Mouse (Mus musculus): ENCODE data around the gene Dzip3. TPM values are rescaled to one million over a fixed set of nuclear protein-coding genes. Genes with fewer than 3 reads are reported as not detected.

The Dzip3 gene
- polyA plus RNA-seq (2015; fragmentation: Nextera tagmentation; extraction: Ambion mirVana), result 37.3 and 38.8 TPM in 2 replicates

DNA sequence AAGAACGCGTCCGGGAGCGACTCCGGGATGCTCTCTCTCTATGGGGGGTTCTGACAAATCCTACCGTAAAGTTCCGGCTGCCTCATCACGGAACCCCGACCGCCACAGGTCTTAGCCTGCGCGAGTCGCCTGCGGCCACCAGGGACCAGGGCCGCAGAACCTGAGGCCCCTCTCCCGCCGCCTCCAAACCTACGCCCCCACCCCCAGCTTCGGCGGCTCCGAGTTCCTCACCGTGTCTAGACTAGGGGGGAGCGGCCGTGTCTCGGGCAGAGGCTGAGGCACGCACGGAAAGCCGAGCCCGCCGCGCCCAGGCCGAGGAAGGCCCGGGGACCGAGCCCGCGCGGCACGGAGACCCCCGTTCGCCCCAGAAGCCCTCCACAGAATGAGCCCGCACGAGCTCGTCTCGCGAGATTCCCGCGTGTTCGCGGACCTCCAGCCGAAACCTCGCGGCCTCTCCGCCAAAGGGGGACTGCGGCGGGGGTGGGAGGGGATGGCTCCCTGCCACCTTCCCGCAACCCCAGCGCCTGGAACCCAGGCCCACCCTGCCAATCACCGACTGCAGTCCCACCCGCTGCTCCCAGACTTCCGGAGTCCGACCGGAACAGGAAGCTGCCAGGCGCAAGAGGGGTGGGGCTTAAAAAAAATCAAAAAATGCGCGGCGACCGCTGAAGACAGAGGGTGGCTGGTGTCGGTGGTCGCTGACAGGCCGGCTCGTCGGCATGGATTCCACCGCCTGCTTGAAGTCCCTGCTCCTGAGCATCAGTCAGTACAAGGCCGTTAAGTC is at the start of gene Dzip3, which contains the start of gene Cip2a:
TSS of gene Dzip3 (minus strand) at position 607 of the 784 bp plus-strand sequence.
TSS of gene Cip2a (plus strand) at position 627 of the 784 bp plus-strand sequence.
- H3K27ac ChIP-seq, result peak within 1 kb of the TSS; percentile 96
- peak; percentile 99 for ATAC-seq (ENCODE audit: insufficient number of reproducible peaks, insufficient read depth, low FRiP score, low TSS enrichment, low read depth)
- WGBS, result under 1% methylated on average over 68 of the region's 74 CpGs
- H3K4me1 ChIP-seq, result peaks cover 20% of the 10 kb centered on the region
- H3K4me3 ChIP-seq, result peak within 1 kb of the TSS; percentile 87
- H3K36me3 ChIP-seq, result peaks cover 3% of the 10 kb centered on the region
- no peaks in the 10 kb centered on the region for H3K9me3 ChIP-seq
- H3K9ac ChIP-seq, result peak within 1 kb of the TSS; percentile 99
- H3K4me2 ChIP-seq, result peak within 1 kb of the TSS; percentile 79
- no peaks in the 10 kb centered on the region for H3K27me3 ChIP-seq

DNA sequence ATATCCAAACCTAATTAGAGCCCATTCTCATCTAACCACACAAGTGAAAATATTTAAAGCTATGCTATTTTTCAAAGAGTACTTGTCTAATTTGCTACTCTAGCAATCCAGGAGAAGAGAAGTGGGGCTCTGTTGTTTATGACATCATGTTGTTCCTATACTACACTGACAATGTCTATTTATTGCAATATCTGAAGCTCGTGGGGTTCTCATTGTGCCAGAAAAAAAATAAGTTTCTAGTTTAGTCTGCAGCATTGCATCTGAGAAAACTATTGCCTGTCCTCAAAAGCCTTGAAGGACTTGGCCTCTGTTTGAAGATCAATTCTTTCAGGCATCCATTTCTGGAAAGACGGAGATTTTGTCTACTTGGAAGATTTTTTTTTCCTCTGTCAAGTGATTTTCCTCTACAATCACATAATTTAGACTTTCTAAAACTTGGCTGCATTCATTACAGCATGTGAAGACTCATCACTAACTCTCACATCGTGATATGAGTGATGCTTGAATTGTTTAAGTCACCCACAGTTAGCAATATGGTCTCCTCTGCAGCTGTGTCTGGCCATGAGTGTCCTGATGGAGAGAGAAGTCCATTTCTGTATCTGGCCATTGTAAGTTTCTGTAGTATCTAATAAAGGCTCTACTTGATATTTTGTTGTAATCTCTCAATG is 46.7 kb upstream of the Dzip3 start:
- H3K9ac ChIP-seq, result no peak overlapping the region
- H3K27ac ChIP-seq, result no peak overlapping the region
- H3K4me3 ChIP-seq, result no peak overlapping the region
- no peaks in the 10 kb centered on the region for H3K9me3 ChIP-seq
- H3K4me2 ChIP-seq, result no peak overlapping the region
- no peaks in the 10 kb centered on the region for H3K36me3 ChIP-seq
- WGBS, result 83% methylated on average over 3 of the region's 3 CpGs
- H3K27me3 ChIP-seq, result no peaks in the 10 kb centered on the region
- no peaks in the 10 kb centered on the region for H3K4me1 ChIP-seq
- ATAC-seq (ENCODE audit: insufficient number of reproducible peaks, insufficient read depth, low FRiP score, low TSS enrichment, low read depth), result no peak

DNA sequence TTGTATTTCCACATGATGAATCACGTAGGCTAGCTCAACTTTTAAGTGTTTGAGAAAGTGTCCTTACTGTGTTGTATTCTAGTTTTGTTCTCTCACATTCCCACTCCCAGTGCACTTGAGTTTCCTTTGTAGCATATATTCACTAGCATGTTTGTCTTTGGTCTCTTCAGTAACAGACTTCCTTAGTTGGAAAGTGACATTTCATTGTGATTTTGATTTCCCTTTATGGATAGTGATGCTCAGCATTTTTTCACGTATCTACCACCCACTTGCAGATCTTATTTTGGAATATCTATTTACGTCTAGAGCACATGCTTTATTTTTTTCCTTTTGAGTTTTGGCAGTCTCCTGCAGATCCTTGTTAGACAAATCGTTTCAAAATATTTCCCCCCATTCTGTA is 43.8 kb upstream of the Dzip3 start:
- Histone ChIP-seq H3K27me3 (no peaks in the 10 kb centered on the region), H3K4me1 (no peaks in the 10 kb centered on the region), H3K4me3 (no peak overlapping the region), H3K4me2 (no peak overlapping the region), H3K36me3 (no peaks in the 10 kb centered on the region), H3K27ac (no peak overlapping the region), H3K9me3 (no peaks in the 10 kb centered on the region), H3K9ac (no peak overlapping the region)
- no peak for ATAC-seq (ENCODE audit: insufficient number of reproducible peaks, insufficient read depth, low FRiP score, low TSS enrichment, low read depth)
- 77% methylated on average over 4 of the region's 4 CpGs for WGBS

DNA sequence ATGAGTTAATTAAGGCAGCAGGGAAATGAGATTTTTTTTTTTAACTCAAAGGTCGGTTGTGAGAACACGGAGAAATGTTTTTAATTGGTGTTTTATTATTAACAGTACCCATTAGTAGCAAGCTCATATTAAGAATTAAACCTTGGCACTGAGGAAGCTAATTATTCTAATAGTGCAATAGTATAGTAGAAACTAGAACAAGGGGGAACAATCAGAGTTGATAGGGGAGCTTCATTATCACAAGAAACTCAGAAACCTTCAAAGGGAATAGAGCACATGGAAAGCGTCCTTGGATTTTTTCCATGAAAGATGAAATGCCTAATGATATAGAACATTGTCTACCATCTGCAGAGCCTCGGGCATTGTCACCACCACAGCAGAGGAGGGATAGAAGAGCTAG is 41.9 kb upstream of the Dzip3 start:
- no peaks in the 10 kb centered on the region for H3K9me3 ChIP-seq
- H3K4me3 ChIP-seq, result no peak overlapping the region
- no peak for ATAC-seq (ENCODE audit: insufficient number of reproducible peaks, insufficient read depth, low FRiP score, low TSS enrichment, low read depth)
- no peak overlapping the region for H3K27ac ChIP-seq
- H3K4me2 ChIP-seq, result no peak overlapping the region
- no peaks in the 10 kb centered on the region for H3K27me3 ChIP-seq
- no peak overlapping the region for H3K9ac ChIP-seq
- WGBS, result 74% methylated on average over 4 of the region's 4 CpGs
- no peaks in the 10 kb centered on the region for H3K36me3 ChIP-seq
- H3K4me1 ChIP-seq, result no peaks in the 10 kb centered on the region

DNA sequence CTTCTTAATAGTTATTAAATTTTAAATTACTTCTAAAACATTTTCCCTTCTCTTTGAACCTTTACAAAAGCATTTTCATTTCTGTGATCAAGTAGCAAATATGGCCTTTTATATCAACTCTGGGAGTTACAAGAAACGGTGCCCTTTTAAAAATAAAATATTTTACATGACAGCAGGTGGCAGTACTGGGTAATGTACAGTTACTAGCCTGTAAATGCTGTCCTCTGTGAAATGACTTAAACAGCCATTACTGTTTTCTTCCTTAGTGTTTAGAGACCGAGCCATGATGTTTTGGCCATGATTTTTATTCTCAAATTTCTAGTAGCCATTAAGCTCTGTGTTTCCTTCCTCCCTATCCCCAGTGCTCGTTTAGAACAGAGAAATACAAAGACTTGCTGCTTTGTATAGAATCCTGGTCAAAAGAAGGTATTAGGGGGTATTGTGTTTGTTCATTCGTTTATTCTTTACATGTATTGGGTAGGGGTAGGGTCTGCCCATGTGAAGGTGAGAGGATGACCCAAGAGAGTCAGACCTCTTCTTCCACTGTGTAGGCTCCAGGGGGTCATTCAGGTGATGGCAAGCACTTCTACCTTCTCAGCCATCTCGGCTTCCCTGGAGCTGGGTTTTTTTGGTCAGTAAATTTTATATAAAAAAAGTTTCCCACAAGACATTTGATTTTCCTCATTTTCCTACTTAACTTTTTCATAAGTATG is 22.8 kb upstream of the Dzip3 start:
- Histone ChIP-seq H3K9me3 (no peaks in the 10 kb centered on the region), H3K36me3 (peaks cover 26% of the 10 kb centered on the region), H3K9ac (no peak overlapping the region), H3K4me3 (no peak overlapping the region), H3K4me1 (no peaks in the 10 kb centered on the region), H3K27ac (no peak overlapping the region), H3K4me2 (no peak overlapping the region), H3K27me3 (no peaks in the 10 kb centered on the region)
- 76% methylated on average over 5 of the region's 5 CpGs for WGBS
- ATAC-seq (ENCODE audit: insufficient number of reproducible peaks, insufficient read depth, low FRiP score, low TSS enrichment, low read depth), result no peak

DNA sequence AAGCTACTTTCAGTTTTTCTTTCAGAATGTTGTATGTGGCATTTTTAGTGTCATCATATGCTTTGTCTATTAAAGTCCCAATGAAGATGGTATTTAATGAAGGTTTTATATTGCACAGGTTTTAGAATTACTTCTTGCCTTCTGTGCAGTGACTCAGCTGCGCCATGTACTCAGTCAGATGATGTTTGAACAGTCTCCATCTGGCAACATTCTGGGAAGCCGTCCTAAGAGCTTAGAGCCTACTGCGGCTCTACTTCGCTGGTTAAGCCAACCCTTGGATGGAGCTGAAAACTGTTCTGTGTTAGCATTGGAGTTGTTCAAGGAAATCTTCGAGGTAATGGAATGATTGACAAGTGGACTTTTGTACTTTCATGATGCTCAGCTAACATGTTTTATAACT is 10.2 kb upstream of the Dzip3 start:
- Histone ChIP-seq H3K27me3 (no peaks in the 10 kb centered on the region), H3K4me1 (no peaks in the 10 kb centered on the region), H3K27ac (no peak overlapping the region), H3K9me3 (no peaks in the 10 kb centered on the region), H3K4me3 (no peak overlapping the region), H3K4me2 (no peak overlapping the region), H3K9ac (no peak overlapping the region), H3K36me3 (peaks cover 49% of the 10 kb centered on the region)
- no peak for ATAC-seq (ENCODE audit: insufficient number of reproducible peaks, insufficient read depth, low FRiP score, low TSS enrichment, low read depth)
- WGBS, result 93% methylated on average over 5 of the region's 5 CpGs

DNA sequence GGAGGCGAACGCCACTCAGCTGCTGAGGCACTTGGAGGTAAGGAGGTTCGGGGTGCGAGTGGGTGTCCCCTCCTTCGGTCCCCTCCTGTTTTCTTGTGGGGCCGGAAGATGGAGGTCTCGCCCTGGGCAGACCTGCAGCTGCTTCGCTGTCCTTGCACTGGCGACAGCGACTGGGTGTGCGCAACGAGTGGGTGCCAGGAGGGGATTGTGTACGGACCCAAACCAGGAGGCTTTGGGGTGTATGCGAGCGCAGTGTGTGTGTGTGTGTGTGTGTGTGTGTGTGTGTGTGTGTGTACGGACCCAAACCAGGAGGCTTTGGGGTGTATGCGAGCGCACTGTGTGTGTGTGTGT is 353 bp upstream of the Dzip3 start:
- no peak for ATAC-seq (ENCODE audit: insufficient number of reproducible peaks, insufficient read depth, low FRiP score, low TSS enrichment, low read depth)
- under 1% methylated on average over 18 of the region's 18 CpGs for WGBS
- peaks cover 20% of the 10 kb centered on the region for H3K4me1 ChIP-seq
- H3K9me3 ChIP-seq, result no peaks in the 10 kb centered on the region
- H3K9ac ChIP-seq, result peak overlapping the region; percentile 99
- no peaks in the 10 kb centered on the region for H3K27me3 ChIP-seq
- peak overlapping the region; percentile 55; the same call in 1 of the 2 replicates for H3K27ac ChIP-seq
- H3K4me2 ChIP-seq, result peak overlapping the region; percentile 79
- H3K36me3 ChIP-seq, result peaks cover 6% of the 10 kb centered on the region
- peak overlapping the region; percentile 87 for H3K4me3 ChIP-seq

DNA sequence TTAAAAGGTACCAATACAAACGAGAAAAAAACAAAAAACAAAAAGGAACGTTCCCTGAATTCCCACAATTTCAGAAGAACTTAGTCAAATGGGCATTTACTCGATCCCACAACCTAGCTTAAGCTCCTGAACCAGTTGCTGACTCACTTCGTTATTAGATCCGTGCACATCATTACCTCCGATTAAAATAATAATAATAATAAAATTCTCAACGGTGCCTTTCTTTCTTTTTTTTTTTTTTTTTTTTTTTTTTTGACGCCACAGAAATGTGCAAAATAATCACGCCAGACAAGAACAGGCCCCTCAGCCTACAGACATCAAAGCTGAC is 770 bp downstream of the Dzip3 start:
- H3K27ac ChIP-seq, result peak overlapping the region; percentile 96
- 3% methylated on average over 9 of the region's 9 CpGs for WGBS
- ATAC-seq (ENCODE audit: insufficient number of reproducible peaks, insufficient read depth, low FRiP score, low TSS enrichment, low read depth), result no peak

DNA sequence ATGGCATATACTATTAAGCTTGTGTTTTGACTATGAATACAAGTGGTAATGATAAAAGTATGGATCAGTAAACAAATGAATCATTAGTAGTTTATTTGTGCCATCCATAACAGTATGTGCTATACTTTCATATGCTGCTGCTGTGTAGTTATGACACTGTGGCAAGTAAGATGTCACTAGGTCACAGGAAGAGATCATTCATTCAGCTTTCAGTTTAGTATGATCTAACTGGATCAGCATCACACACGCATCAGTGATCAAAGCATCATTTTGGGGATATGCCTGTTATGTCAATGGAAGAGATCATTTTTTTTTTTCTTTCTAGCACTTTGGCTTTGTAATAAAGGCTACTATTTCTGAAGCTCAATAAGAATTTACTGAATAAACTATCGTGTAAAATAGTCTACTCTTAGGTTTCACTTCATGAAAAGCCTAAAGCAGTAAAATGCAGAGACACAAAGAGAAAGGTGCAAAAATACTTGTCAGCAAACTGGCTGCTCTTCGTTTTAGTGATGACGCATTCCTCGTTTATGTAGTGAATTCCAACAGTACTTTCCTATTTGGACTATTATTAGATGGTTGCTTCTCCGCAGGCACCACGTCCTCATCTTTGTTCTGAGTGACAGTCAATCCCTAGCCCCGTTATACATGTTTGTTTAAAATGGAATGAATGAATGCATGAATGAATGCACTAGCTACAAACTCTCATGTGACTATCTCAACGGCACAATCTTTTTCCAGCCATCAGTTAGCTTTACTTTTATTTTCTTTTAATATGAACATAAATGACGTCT is 1.3 kb downstream of the Dzip3 start:
- H3K36me3 ChIP-seq, result peaks cover 3% of the 10 kb centered on the region
- H3K27me3 ChIP-seq, result no peaks in the 10 kb centered on the region
- H3K4me3 ChIP-seq, result peak overlapping the region; percentile 87
- peak overlapping the region; percentile 99 for H3K9ac ChIP-seq
- H3K27ac ChIP-seq, result no peak overlapping the region
- no peak for ATAC-seq (ENCODE audit: insufficient number of reproducible peaks, insufficient read depth, low FRiP score, low TSS enrichment, low read depth)
- no peaks in the 10 kb centered on the region for H3K9me3 ChIP-seq
- H3K4me2 ChIP-seq, result peak overlapping the region; percentile 63
- WGBS, result 44% methylated on average over 10 of the region's 10 CpGs
- H3K4me1 ChIP-seq, result peaks cover 20% of the 10 kb centered on the region

More for the DNA sequence above, 770 bp downstream of the Dzip3 start:
- Histone ChIP-seq H3K4me3 (peak overlapping the region; percentile 87), H3K4me2 (peak overlapping the region; percentile 63), H3K9ac (peak overlapping the region; percentile 99), H3K9me3 (no peaks in the 10 kb centered on the region), H3K4me1 (peaks cover 20% of the 10 kb centered on the region), H3K36me3 (peaks cover 3% of the 10 kb centered on the region), H3K27me3 (no peaks in the 10 kb centered on the region)

DNA sequence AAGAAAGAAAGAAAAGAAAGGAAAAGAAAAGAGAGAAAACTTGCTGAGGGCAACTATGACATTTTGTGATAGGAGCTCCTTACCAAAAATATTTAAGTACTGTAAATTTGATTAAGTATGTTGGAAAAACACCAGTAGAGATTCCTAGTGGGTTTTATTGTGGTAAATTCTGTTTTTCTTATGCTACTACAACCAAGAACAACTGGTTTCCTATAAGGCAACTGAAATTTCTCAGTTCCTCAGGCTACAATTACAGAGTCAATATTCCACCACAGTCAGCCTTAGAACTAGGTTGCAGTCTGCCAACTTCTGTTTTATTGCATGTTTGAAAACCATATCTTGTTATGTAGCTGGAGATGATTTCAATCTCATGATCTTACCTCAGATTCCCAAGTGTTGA is 4.3 kb downstream of the Dzip3 start:
- Histone ChIP-seq H3K4me1 (peaks cover 12% of the 10 kb centered on the region), H3K4me3 (no peak overlapping the region), H3K27me3 (no peaks in the 10 kb centered on the region), H3K9ac (no peak overlapping the region), H3K4me2 (no peak overlapping the region), H3K27ac (no peak overlapping the region), H3K36me3 (peaks cover 3% of the 10 kb centered on the region), H3K9me3 (no peaks in the 10 kb centered on the region)
- no peak for ATAC-seq (ENCODE audit: insufficient number of reproducible peaks, insufficient read depth, low FRiP score, low TSS enrichment, low read depth)

DNA sequence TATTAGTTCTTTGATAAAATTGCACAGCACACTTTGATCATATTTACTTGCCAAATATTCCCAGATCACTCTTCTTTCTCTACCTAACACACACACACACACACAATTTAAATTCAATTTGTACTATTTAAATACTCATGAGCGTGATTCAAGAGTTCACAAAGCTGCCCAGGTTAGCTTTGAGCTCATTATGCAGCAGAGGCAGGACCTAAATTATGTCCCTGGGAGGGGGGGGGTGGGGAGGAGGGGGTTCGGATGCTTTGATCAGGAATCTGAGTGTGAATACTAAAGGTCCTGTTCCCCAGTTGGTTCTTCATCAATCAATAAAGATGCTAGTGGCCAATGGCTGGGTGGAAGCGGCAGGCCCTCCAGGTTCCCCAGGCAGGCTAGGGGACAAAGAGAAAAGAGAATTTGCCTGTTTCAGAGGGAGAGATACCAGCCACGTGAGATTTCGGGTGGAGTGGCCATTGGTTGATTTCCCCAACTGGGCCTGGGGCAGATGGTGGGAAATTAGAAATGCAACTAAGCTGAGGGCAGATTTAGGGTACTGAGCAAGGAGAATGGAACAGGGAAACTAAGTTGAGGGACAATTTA is 8.8 kb downstream of the Dzip3 start:
- no peaks in the 10 kb centered on the region for H3K9me3 ChIP-seq

More for the DNA sequence above, 8.8 kb downstream of the Dzip3 start:
- no peak overlapping the region for H3K4me2 ChIP-seq
- no peak overlapping the region for H3K4me3 ChIP-seq
- H3K9ac ChIP-seq, result no peak overlapping the region
- H3K27me3 ChIP-seq, result no peaks in the 10 kb centered on the region
- peaks cover 10% of the 10 kb centered on the region for H3K36me3 ChIP-seq
- H3K27ac ChIP-seq, result no peak overlapping the region
- 62% methylated on average over 5 of the region's 5 CpGs for WGBS
- ATAC-seq (ENCODE audit: insufficient number of reproducible peaks, insufficient read depth, low FRiP score, low TSS enrichment, low read depth), result no peak
- H3K4me1 ChIP-seq, result 0 out of 2 replicates have a peak, but pooled peaks cover 4% of the 10 kb centered on the region

Measured in embryonic facial prominence, embryonic 13.5 days (tissue).